Mouse (Mus musculus): Measurements from ENCODE around the gene Nme7.
A peak's percentile ranks its signal among the peaks of the same experiment; 100 is the strongest.

Nme7 gene

DNA sequence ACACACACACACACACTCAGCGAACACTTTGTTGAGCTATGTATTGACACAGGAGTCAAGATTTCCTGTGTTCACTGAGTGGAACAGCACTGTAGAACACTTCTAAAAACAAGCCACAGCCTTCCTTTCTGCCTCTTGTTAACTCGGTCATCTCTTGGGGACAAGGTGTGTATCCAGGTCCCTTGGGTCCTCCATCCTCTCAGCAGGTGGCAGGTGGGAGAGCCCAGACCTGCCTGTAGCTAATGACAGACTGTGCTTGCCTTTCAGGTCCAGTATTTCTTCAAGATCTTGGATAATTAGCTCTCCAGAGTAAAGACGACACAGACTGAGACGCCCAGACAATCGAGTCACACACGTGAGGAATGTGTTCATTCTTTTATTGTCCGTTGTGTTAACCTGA, 132.8 kb downstream of the Nme7 start:
- DNase-seq (ENCODE audit: low spot score) = no peak

- no peak for DNase-seq (ENCODE audit: low spot score)
Measured at GRCm38 (mm10) chr1:164440230-164440629, 136.3 kb downstream of the Nme7 start.

DNA sequence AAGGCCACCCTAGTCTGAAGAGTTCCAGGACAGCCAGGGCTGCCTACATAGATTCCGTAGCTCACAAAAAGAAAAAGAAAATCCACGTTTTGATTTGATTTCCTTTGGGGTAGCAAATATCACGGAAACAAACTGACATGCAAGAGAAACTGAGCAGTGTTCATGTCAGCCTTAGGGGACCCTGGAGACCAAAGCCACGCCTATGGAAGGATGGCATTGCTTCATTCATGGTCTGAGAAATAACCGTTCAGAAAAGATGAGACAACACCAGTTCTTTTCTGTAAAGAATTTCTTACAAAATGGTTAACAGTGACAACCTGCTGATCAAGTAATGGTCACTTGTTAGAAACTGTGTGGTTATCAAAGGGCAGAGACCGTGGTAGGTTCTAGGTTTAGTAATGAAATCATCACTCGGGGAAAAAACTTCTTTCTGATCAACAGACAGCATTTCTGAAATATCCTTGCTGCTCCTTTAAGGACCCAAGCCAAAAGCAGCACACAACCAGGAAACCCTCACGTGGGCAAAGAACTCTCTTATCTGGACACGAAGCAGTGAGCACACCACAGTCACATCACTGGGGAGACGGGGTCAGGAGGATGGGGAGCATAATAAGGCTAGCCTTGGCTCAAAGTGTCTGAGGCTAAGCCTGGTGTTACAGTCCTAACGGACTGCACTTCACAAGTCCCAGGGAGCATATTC, 136.9 kb downstream of the Nme7 start:
- no peak for DNase-seq (ENCODE audit: low spot score)

DNA sequence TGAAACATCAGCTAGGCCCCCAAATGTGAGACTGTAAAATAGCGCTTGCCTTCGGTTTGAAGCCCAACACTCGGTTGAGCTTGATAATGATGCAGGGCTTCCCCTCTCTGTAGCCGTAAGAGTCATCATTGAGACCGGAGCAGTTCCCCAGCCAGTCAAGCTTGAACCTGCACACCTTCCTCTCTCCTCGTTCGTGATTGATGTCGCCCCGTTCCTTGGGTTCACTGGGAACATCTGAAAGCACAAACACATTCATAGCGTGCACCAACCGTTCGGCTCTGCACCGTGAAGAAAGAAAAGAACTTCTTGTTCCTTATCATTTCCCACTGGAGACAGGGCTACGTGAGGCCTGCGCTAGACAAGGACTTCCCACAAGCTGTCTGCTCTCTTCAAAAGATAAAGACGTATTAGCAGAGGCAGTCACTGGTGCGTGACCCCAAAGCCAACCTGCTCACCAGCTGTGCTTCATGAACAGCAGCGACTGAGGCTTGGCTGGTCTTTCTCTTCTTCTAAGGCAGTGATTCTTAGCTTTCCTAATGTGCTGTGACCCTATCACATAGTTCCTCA, 137.6 kb downstream of the Nme7 start:
- DNase-seq (ENCODE audit: low spot score) = no peak

GRCm38 (mm10) chr1:164445620-164446162, 141.8 kb downstream of the Nme7 start:
- DNase-seq (ENCODE audit: low spot score) = no peak

- no peak for DNase-seq (ENCODE audit: low spot score)
Measured at GRCm38 (mm10) chr1:164446535-164446934, 142.6 kb downstream of the Nme7 start.

DNA sequence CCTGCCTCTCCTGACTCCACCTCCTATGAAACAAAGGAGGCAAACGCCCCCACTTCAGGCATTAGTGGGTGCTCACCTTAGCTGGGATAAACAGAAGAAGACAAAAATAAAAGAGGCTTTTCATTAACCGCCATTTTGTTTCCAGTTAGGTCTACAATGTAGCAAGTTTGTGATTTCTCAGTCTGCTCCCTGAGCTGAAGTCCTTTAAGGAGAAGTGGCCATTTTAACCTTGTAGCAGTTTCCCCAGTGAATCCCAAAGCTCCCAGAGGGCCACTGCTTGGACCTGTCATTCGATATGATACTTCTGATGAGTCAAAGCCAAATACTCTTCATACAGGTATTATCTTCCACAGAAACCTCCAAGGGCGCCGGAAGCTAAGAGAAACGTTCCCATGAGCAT, 143.6 kb downstream of the Nme7 start:
- DNase-seq (ENCODE audit: low spot score) = no peak

- no peak for DNase-seq (ENCODE audit: low spot score)
Measured at GRCm38 (mm10) chr1:164449626-164450025, 145.7 kb downstream of the Nme7 start.

DNA sequence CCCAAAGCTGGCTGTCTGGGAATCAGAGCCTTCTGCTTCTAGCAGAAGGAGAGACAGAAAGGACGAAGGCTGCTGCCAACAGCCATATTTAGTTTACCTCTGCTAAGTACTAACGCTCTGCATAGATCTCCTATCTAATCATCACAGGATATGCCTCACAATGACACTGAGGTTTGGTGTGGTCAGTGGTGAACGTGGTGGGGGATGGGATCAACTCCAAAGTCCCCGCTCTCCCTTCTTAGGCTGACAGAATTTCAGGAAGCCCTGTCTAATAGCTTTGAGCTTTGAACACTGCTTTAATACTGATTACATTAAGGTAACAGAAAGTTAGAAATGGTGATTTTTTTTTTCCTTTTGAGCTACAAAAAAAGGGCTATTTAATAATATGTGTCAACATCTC, 146.3 kb downstream of the Nme7 start:
- DNase-seq (ENCODE audit: low spot score) = no peak

DNA sequence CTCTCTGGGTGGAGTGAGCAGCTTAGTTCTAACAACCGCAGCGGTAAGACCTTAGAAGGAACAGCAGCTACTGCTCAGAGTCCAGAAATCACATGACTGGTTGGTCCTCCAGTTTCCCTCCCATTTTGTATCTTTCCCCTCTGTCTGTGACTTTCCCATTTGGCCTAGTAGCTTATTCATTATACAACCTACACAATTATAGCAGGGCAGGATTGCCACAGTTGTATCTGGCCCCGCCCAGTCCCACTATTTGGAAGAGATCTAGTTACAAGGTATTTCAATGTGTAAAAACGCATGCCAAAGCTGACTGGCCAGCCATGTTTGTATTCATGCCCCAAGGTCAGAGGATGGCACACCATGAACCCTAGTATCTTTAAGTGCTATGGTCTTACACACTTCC, 146.7 kb downstream of the Nme7 start:
- DNase-seq (ENCODE audit: low spot score) = no peak

DNA sequence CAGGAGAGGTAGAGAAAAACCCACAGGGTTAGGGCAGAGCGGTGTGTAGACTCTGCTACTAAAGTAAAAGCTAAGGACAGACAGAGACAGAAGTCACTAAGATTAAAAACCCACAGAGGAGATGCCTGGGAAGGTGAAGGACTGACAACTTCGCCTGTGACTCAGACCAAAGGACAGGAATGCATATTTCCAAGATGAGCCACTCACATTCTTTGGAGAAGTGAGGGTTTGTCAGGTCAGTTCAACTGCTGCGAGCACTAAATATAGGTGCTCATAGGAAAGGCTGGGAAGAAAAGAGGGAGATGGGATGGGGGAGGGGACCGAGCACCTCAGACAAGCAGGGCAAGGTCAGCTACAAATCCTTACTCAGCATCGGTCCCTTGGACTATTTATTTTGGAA, 147.4 kb downstream of the Nme7 start:
- no peak for DNase-seq (ENCODE audit: low spot score)

DNA sequence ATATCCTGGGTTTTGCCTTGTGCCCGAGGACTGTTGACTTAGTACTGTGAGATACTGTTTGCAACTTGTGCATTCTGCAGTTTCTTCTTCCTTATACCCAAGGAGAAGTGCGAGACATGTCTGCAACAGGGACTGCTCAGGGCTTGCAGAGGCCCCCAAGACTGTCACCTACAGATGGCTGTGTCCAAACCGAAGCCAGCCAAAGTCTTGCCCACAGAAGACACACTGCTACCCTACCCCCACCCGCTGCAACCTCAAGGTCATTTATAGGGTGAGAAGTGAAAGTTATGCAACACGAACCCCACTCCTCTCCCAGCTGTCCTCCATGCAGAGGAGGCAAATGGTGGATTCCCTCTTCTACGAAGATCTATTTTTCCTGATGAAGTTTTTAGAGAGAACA, 148.7 kb downstream of the Nme7 start:
- DNase-seq (ENCODE audit: low spot score) = no peak

GRCm38 (mm10) chr1:164453146-164453545, 149.2 kb downstream of the Nme7 start:
- no peak for DNase-seq (ENCODE audit: low spot score)

DNA sequence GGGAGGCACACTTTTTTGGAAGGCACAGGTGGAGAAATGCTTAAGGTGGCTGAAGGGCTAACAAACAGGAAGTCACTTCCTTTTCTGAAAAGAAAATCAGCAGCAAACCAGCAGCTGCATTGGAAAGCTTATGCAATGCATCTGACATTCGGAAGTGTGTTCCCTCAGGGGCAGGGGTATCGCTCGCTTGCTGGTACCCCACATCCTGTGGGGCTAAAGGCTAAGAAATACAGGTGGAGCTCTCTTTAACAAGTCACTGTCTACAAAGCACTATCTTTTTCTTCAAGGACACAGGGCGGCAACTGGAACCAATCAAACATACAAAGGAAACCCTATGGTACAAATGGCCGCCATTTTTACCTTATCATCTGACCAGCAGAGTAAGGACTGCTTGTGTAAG, 149.8 kb downstream of the Nme7 start:
- DNase-seq (ENCODE audit: low spot score) = no peak

GRCm38 (mm10) chr1:164454747-164455400, 151.0 kb downstream of the Nme7 start:
- peak; percentile 46 for DNase-seq (ENCODE audit: low spot score)

DNA sequence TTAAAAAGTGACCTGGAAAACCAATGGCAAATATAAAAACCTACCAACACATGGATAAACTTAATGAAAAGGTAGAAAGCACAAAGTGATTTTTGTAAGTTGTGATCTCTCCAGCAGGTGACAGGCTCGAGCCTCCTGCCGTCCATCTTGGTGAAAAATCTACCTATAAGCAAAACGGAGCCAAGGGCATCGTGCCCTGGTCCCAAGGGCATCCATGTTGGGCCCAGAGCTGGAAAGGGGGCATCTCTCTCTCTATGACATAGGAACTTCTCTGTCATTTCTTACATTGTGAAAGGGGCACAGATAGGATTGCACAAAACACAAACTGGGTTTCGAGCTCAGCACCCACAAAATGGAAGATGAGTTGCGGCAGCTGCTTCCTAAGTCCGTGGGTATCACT, 151.7 kb downstream of the Nme7 start:
- DNase-seq (ENCODE audit: low spot score) = no peak

DNA sequence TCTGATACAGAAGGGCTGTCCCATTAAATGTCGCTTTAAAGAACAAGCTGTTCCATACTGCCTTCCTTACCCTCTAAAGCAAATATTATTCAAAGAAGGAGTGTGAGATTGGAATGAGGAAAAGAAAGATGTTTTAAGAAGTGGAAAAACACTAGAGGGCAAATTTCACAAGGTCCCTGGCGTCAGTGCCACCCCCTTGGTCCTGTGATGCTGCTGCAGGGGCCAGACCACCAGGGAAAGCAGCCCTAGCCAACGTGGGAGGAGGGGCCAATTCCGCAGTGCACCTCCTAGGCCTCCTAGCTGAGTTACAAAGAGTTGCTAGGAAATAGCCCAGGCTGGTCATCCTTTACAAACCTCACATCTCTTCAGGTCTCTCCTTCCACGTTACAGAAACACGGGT, 152.1 kb downstream of the Nme7 start:
- DNase-seq (ENCODE audit: low spot score) = no peak

DNA sequence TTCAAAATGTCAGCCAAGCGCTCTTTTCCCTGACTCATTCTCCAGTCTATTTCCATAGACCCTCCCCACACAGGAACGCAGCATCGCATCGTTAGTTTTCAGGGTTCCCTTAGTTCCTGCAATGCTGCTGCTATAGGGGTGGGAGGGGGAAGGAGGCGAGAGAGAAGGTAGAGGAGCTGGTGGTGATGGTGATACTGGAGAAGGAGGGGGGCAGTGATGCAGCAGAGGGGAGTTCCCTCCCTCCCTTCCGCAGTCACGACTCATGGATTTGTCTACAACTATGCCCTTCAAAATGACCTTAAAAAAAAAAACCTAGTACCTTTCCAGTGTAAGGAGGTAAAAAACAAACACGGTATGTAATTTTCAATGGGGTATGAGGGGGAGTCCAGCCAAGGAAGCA, 152.8 kb downstream of the Nme7 start:
- no peak for DNase-seq (ENCODE audit: low spot score)

GRCm38 (mm10) chr1:164457531-164458244, 153.8 kb downstream of the Nme7 start:
- peak; percentile 77 for DNase-seq (ENCODE audit: low spot score)

DNA sequence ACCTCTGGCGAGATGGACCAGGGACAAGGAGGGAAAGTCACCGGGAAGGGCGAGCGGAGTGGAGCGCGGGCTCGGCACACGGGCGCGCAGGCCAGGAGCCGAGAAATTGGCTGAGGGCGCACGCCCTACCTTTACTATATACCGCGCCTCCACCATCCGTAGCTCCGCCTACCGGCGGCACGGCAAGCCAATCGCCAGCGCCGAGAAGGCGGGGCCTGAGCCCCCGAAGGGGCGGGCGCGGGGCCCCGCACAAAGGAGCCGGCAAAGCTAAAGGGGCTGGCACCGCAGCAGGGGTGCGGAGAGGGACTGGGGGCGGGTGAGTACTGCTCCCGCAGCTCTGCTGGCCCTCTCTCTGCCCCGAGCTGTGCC, 154.3 kb downstream of the Nme7 start, which contains the start of gene Atp1b1:
Gene Atp1b1, minus strand, starts transcription at position 111 of the 369 bp plus-strand sequence.
- DNase-seq (ENCODE audit: low spot score) = peak; percentile 89

DNA sequence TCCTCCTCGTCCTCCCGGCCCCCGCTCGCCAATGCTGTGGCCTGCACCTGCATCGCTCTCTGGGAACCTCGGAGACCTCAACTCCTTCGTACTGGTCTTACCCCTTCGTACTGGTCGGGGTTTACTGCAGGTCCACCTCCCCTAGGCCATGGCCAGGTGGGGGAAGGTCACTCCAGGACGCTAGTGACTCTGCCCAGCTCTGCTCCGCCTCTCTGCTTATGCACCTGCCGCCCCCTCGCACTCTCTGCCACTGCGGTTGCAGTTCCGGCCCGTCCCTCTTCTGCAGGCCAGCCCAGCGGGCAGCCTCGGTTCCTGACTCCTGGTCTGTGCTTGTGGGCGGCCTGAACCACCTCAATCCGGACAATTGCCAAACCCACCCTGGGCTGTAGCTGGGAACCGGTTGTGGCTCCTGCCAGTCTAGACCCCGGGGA, 154.7 kb downstream of the Nme7 start:
- peak; percentile 34 for DNase-seq (ENCODE audit: low spot score)

DNA sequence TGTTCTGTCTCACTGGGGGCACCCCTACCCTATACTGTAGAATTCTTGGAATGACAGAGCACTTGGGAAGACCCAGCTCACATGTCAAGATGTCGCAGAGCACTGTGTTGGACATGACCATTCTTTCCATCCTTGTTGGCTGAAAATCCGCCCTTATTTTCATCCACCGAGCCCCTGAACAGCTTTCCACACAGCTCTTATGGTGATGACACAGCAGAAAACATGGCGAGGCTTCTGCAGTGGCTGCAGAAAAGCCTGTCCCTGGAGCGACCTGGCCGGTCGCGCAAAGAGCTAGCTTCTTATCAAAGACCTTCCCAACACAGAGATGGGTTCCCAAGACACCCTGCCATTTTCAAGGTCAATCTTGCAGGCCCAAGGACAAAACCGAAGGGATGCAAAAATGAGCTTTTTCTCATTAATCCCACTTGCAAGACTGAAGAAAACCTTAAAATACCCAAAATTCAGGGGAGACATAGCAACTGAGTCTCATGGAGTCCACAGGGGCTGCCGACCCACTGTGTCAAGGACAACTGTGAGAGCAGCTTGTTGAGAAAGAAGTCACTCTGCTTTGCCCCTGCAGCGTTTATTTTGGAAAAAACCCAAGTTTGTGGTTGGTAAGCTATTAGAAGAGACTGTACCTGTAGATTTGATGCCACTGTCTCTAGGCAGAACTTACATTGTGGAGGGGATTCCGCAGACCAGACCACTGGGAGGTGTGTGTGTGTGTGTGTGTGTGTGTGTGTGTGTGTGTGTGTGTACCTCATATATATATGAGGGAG, 155.4 kb downstream of the Nme7 start:
- no peak for DNase-seq (ENCODE audit: low spot score)

Data from MN1 (cell line).